Mouse (Mus musculus) liver, embryonic 14.5 days (tissue): ENCODE measurements around the gene Gse1. TPM values are rescaled to one million over a fixed set of nuclear protein-coding genes. Genes with fewer than 3 reads are reported as not detected.

ENCODE experiments used
- ATAC-seq: fragments of 200-750 bp; cut with Nextera tagmentation; 2 replicates; pipeline ENCODE4 v1.8.0; 2017; ENCODE audit warnings: moderate number of reproducible peaks, mild to moderate bottlenecking, moderate library complexity; ENCODE audit not compliant: insufficient read depth
- DNase-seq, 3 experiments: peaks; one replicate each; pipeline ENCODE4 v3.0.0-alpha.2; 2012 to 2013; ENCODE audit warnings: low read depth in 3 of 3, low spot score in 3 of 3
- H3K27ac ChIP-seq: fragments of 300-500 bp; sonication (generic); 2 replicates; pipeline ENCODE4 v1.5.1; 2014; ENCODE audit warnings: moderate library complexity, mild to moderate bottlenecking, control low read depth, inconsistent platforms
- H3K27me3 ChIP-seq: fragments of 300-500 bp; sonication (generic); 2 replicates; pipeline ENCODE4 v1.6.1; 2014; ENCODE audit warnings: mild to moderate bottlenecking, low read length, moderate library complexity; ENCODE audit not compliant: control insufficient read depth, insufficient read depth
- H3K36me3 ChIP-seq: fragments of 300-500 bp; sonication (generic); replicated peaks from 2 replicates; pipeline ENCODE4 v1.6.1; 2014; ENCODE audit warnings: low read depth; ENCODE audit not compliant: control insufficient read depth, insufficient read depth
- H3K4me1 ChIP-seq, 2 experiments: fragments of 200-500 bp in 1 of 2; fragments of 300-500 bp in 1 of 2; sonication (generic) in 1 of 2; replicated peaks; 2 replicates each; pipeline ENCODE4 v1.6.1; 2012 to 2014; ENCODE audit warnings: antibody characterized with exemption in 1 of 2, inconsistent platforms in 1 of 2, low read length in 1 of 2; ENCODE audit not compliant: control insufficient read depth in 2 of 2, insufficient read depth in 2 of 2
- H3K4me2 ChIP-seq: fragments of 300-500 bp; sonication (generic); 2 replicates; pipeline ENCODE4 v1.6.1; 2014; ENCODE audit warnings: low read depth, mild to moderate bottlenecking, control low read depth, moderate library complexity
- H3K4me3 ChIP-seq, 2 experiments: fragments of 200-500 bp in 1 of 2; fragments of 300-500 bp in 1 of 2; sonication (generic) in 1 of 2; 2 replicates each; pipeline ENCODE4 v1.5.1; 2012 to 2014; ENCODE audit warnings: low read depth in 2 of 2, low read length in 2 of 2, mild to moderate bottlenecking in 2 of 2, control low read depth in 1 of 2, inconsistent platforms in 1 of 2, moderate library complexity in 1 of 2; ENCODE audit not compliant: insufficient read depth in 1 of 2
- H3K9ac ChIP-seq: fragments of 300-500 bp; sonication (generic); replicated peaks from 2 replicates; pipeline ENCODE4 v1.6.1; 2014; ENCODE audit warnings: mild to moderate bottlenecking, control low read depth, moderate library complexity
- H3K9me3 ChIP-seq: fragments of 300-500 bp; sonication (generic); 2 replicates; pipeline ENCODE4 v1.6.1; 2016; ENCODE audit warnings: low read length, mixed read lengths; ENCODE audit not compliant: control insufficient read depth
- CTCF ChIP-seq: IDR thresholded peaks from 2 replicates; pipeline ENCODE4 v1.5.1; 2016; ENCODE audit warnings: antibody characterized with exemption, low read depth, control low read depth
- EP300 ChIP-seq: IDR thresholded peaks from 2 replicates; pipeline ENCODE4 v1.6.1; 2016; ENCODE audit warnings: antibody characterized with exemption, low read depth
- WGBS: fragments of 180-500 bp; shearing (Covaris S2); extraction: QIAGEN DNeasy Blood & Tissue Kit; methylation state at CpG from one replicate; pipeline ENCODE4 v1.1.7; 2014; ENCODE audit not compliant: insufficient replicate concordance; 5-methylcytosine and 5-hydroxymethylcytosine counted together
- polyA plus RNA-seq, 2 experiments: library from polyadenylated mRNA; depleted of rRNA in 1 of 2; stranded (reverse) in 1 of 2; unstranded in 1 of 2; fragments of >200 nt; fragmentation: Nextera tagmentation in 1 of 2; extraction: Ambion mirVana in 1 of 2; gene quantifications; 2 replicates each; pipeline versions ENCODE4 v1.2.1 to v1.2.3; 2012 to 2014

The Gse1 gene
- polyA plus RNA-seq, 2 experiments: 11.4 to 14.9 TPM

DNA sequence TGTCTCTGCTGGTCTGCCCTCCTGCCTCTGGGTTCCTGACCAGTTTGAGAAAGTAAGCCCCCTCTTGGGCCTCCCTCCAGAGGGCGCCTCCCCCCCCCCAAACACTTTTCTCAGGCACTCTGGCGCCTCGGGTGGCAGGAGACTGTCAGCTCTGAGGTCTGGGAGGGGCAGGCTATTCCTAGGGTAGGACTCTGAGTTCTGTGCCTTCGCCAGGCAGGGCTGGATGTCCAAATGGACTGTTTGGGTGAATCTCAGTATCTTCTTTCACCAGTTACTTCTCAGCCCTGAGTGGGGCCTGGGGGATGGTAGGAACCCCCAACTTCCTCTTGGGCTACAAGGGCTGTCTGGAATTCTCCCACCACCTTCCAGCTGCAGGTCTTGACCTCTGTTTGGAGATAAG, 16.9 kb upstream of the Gse1 start:
- H3K9ac ChIP-seq: no peak overlapping the region
- no peaks in the 10 kb centered on the region for H3K36me3 ChIP-seq
- ATAC-seq (no peak), DNase-seq (no peak)
- 4% methylated on average over 4 of the region's 4 CpGs for WGBS
- H3K4me1 ChIP-seq: no peaks in the 10 kb centered on the region
- no peak overlapping the region for H3K27ac ChIP-seq
- no peaks in the 10 kb centered on the region for H3K9me3 ChIP-seq
- no peaks in the 10 kb centered on the region for H3K27me3 ChIP-seq
- peak; percentile 20; the same call in 1 of the 2 replicates for TF ChIP-seq CTCF
- no peak for TF ChIP-seq EP300
- H3K4me2 ChIP-seq: no peak overlapping the region
- H3K4me3 ChIP-seq: no peak overlapping the region

DNA sequence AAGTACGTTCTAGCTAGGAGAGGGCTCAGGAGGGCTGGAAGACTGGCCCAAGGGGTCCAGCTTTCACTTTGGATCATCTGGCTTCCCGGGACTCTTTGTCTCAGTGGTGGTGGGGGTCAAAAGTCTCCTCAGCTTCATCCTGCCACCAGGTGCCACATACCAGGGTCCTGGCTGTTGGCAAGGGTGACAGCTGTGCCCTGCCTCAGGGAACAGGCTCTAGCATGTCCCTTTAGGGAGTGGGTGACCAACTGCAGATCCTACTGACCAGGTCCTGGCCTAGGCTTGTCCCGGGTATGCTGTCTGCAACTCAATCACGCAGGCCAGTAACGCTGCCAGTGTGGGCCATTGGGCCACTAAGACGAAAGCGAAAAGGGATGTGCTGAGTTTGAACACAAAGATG, 15.7 kb upstream of the Gse1 start:
- H3K9me3 ChIP-seq: no peaks in the 10 kb centered on the region
- no peak overlapping the region for H3K9ac ChIP-seq
- no peak overlapping the region for H3K4me3 ChIP-seq
- DNase-seq (no peak), ATAC-seq (no peak)
- no peak overlapping the region for H3K4me2 ChIP-seq
- H3K27me3 ChIP-seq: no peaks in the 10 kb centered on the region
- TF ChIP-seq CTCF (no peak), EP300 (no peak)
- no peaks in the 10 kb centered on the region for H3K36me3 ChIP-seq
- no peak overlapping the region for H3K27ac ChIP-seq
- 70% methylated on average over 7 of the region's 7 CpGs for WGBS
- 0 out of 4 replicates have a peak, but pooled peaks cover 0 to 2% of the 10 kb centered on the region in 2 experiments for H3K4me1 ChIP-seq

DNA sequence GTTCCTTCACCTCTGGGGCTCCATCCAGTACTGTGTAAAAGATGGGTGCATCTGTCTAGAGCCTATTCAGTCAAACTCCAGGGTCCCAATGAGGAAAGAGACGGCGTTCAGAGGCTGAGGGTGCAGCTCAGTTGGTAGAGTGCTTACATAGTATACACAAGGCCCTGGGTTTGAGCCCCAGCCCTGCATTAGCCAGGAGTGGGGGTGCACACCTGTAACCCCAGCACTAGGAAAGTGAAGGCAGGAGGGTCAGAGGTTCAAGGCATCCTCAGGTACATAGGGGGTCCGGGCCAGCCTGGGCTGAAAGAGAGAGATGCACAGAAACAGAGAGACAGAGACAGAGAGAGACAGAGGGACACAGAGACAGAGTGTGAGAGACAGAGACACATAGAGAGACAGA, 15.0 kb upstream of the Gse1 start:
- Histone ChIP-seq H3K4me2 (no peak overlapping the region), H3K36me3 (no peaks in the 10 kb centered on the region), H3K9ac (no peak overlapping the region), H3K27ac (no peak overlapping the region), H3K4me1 (0 out of 4 replicates have a peak, but pooled peaks cover 0 to 2% of the 10 kb centered on the region in 2 experiments), H3K27me3 (no peaks in the 10 kb centered on the region), H3K4me3 (no peak overlapping the region), H3K9me3 (no peaks in the 10 kb centered on the region)
- WGBS: 63% methylated on average over 3 of the region's 3 CpGs
- ATAC-seq (no peak), DNase-seq (no peak)
- no peak for TF ChIP-seq EP300
- TF ChIP-seq CTCF: no peak

DNA sequence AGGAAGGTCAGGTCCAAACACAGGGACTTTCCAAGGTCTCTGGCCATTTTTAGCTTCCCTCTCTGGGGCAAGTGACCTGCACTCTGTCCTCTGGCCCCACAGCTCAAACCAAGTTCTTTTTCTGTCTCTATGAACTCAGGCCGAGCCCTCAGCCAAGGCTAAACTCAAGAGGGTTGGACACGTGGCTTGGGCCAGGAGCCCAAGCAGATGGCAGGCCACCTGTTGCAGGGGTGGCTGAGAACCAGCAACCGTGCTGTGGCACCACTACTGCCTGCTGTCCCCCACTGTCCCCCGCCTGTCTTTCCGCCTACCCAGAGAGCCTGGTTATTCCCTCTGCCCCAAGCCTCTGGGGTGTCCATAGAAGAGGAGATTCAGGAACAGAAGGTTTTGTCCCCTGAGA, 14.3 kb upstream of the Gse1 start:
- TF ChIP-seq EP300: no peak
- TF ChIP-seq CTCF: no peak
- DNase-seq: no peak
- Histone ChIP-seq H3K4me1 (0 out of 4 replicates have a peak, but pooled peaks cover 0 to 2% of the 10 kb centered on the region in 2 experiments), H3K9ac (no peak overlapping the region), H3K4me2 (no peak overlapping the region), H3K9me3 (no peaks in the 10 kb centered on the region), H3K36me3 (no peaks in the 10 kb centered on the region), H3K27me3 (no peaks in the 10 kb centered on the region), H3K4me3 (no peak overlapping the region), H3K27ac (no peak overlapping the region)
- 47% methylated on average over 5 of the region's 5 CpGs for WGBS
- ATAC-seq: no peak

DNA sequence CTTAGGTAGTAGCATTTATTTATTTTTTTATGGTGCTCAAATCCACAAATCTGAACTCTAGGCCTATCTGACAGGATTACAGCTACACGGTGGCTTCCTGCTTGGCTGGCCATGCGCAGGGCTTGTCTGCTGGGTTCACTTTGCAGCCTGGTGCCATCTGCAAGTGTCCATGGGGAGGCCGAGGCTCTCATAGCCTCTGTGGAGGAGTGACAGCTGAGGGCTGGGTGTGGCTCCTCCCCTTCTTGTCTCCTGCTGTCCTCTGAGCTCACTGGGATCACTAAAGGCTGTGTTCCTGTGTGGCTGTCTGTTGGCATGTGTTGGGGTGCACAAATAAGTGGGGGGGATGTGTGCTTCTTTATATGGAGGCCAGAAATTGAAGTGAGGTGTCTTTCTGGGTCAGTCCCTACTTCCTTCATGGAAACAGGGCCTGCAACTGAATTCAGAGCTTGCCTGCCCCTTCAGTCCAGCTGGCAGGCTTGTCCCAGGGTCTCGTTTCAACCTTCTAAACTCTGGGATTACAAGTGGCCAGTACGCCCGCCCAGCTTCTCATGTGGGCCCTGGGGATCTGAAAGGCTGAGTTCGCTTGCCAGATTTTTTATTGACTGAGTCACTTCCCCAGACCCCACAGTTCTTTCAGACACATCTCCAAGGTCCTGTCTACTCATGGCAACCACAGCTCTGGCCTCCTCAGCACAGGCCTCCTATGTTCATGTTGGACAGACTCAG, 12.7 kb upstream of the Gse1 start:
- Histone ChIP-seq H3K36me3 (no peaks in the 10 kb centered on the region), H3K9me3 (no peaks in the 10 kb centered on the region), H3K27ac (no peak overlapping the region), H3K4me2 (no peak overlapping the region), H3K4me3 (no peak overlapping the region), H3K27me3 (no peaks in the 10 kb centered on the region), H3K9ac (no peak overlapping the region), H3K4me1 (0 out of 4 replicates have a peak, but pooled peaks cover 0 to 2% of the 10 kb centered on the region in 2 experiments)
- TF ChIP-seq CTCF: no peak
- no peak for TF ChIP-seq EP300
- no peak for DNase-seq
- no peak for ATAC-seq
- 43% methylated on average over 7 of the region's 7 CpGs for WGBS
